Mouse (Mus musculus) G1E (cell line): ENCODE data around the gene Vwa5b2.

Experiments used
- CTCF ChIP-seq: IDR thresholded peaks from 2 replicates; pipeline ENCODE4 v1.5.1; 2012; ENCODE audit warnings: low read depth, low read length, inconsistent platforms, mixed read lengths
- GATA2 ChIP-seq: IDR thresholded peaks from 2 replicates; pipeline ENCODE4 v1.6.1; 2012; ENCODE audit warnings: low read depth, low read length, inconsistent platforms, borderline replicate concordance

DNA sequence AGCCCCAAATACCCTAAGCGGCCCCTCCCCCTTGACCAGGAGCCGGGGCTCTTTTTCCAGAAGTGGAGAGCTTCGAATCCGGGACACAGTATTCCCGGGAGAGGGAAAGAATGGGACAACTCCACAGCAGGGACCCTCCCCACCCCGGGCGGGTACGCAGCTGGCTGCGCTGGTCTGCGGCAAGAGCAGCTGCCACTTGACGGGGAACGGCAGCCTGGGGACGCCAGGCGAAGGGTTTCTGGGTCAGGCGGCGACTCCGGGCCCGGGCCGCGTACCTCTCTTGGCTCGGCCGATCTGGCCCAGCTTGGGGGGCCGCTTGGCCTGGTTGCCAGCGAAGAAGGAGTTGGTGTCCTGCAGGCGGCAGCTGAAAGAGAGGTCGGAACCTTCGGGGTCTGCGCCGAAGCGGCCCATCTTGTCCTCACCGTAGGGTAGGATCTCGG lies 31.5 kb downstream of the Vwa5b2 start:
- TF ChIP-seq CTCF (no peak), GATA2 (no peak)
